Mouse (Mus musculus): ENCODE measurements around the gene Spef2.

DNA sequence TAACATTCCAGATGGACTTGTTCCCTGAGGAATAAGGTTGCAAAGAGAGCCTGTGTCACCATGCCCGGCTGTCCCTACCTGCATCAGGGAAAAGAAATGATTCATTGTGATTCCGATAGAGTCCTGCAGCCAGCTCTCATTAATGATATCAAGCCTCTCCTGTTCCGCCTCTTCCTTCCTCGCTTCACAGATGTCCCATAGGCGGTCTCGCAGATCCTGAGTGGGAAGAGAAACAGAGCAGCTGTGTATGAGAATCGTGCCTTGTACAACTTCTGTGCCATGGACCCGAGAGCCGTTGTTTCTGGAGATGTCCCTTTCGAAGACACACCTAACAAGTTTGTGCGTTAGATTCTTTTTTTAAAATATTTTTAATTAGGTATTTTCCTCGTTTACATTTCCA, 114.2 kb downstream of the Spef2 start:
- TF ChIP-seq GATA1 (IDR thresholded peaks at IDR 0.05; ENCODE audit: borderline replicate concordance, low read length): no peak
- TF ChIP-seq FLI1 (IDR thresholded peaks at IDR 0.05; ENCODE audit: low read length): no peak

Data from megakaryocyte, embryonic 14.5 days (primary cell).